Mouse (Mus musculus): ENCODE results near the gene Cops9.

Cops9 gene

GRCm38 (mm10) chr1:92605482-92605881 is 36.3 kb downstream of the Cops9 start, which contains the start of gene Olfr1410:
Gene Olfr1410 (plus strand): TSS chr1:92605782.
- no peak for DNase-seq (ENCODE audit: extremely low read depth, low read depth)

- no peak for DNase-seq (ENCODE audit: extremely low read depth, low read depth)
These were observed 45.8 kb downstream of the Cops9 start for GRCm38 (mm10) chr1:92596019-92596418.

- DNase-seq (ENCODE audit: extremely low read depth, low read depth), result no peak
These were observed 47.7 kb downstream of the Cops9 start, which contains the start of gene Olfr1411 for GRCm38 (mm10) chr1:92594111-92594510. Gene Olfr1411 (plus strand): TSS chr1:92594411.
